Mouse (Mus musculus) stomach, embryonic 15.5 days (tissue): Measurements from ENCODE around the gene Tm2d1. TPM values are rescaled to one million over a fixed set of nuclear protein-coding genes. Genes with fewer than 3 reads are reported as not detected.
"Not testable (repeated sequence)": the region's sequence is repeated elsewhere in the genome, so short reads cannot be mapped to it uniquely, and the experiment has no call there.

ENCODE experiments used
- ATAC-seq: fragments of 200-750 bp; cut with Nextera tagmentation; 2 replicates; pipeline ENCODE4 v1.8.0; 2017; ENCODE audit warnings: low read depth, moderate number of reproducible peaks, moderate TSS enrichment; ENCODE audit not compliant: insufficient read depth, low FRiP score
- H3K27ac ChIP-seq: fragments of 300-500 bp; sonication (generic); 2 replicates; pipeline ENCODE4 v1.5.1; 2015; ENCODE audit warnings: mild to moderate bottlenecking, inconsistent platforms
- H3K27me3 ChIP-seq: fragments of 300-500 bp; sonication (generic); replicated peaks from 2 replicates; pipeline ENCODE4 v1.6.1; 2015; ENCODE audit warnings: inconsistent platforms
- H3K36me3 ChIP-seq: fragments of 300-500 bp; sonication (generic); 2 replicates; pipeline ENCODE4 v1.6.1; 2015; ENCODE audit warnings: inconsistent platforms
- H3K4me1 ChIP-seq: fragments of 300-500 bp; sonication (generic); 2 replicates; pipeline ENCODE4 v1.6.1; 2015; ENCODE audit warnings: inconsistent platforms
- H3K4me2 ChIP-seq: fragments of 300-500 bp; sonication (generic); 2 replicates; pipeline ENCODE4 v1.6.1; 2015; ENCODE audit warnings: mild to moderate bottlenecking, inconsistent platforms
- H3K4me3 ChIP-seq: fragments of 300-500 bp; sonication (generic); replicated peaks from 2 replicates; pipeline ENCODE4 v1.5.1; 2015; ENCODE audit warnings: inconsistent platforms
- H3K9ac ChIP-seq: fragments of 300-500 bp; sonication (generic); 2 replicates; pipeline ENCODE4 v1.6.1; 2015; ENCODE audit warnings: inconsistent platforms
- H3K9me3 ChIP-seq: fragments of 300-500 bp; sonication (generic); 2 replicates; pipeline ENCODE4 v1.6.1; 2016; ENCODE audit warnings: inconsistent platforms
- WGBS: fragments of 180-500 bp; shearing (Covaris S2); methylation state at CpG from one replicate; pipeline ENCODE4 v1.1.7; 2015; 5-methylcytosine and 5-hydroxymethylcytosine counted together
- polyA plus RNA-seq: library from polyadenylated mRNA; unstranded; fragments of >200 nt; fragmentation: Nextera tagmentation; extraction: Ambion mirVana; gene quantifications from 2 replicates; pipeline ENCODE4 v1.2.1, GENCODE M21; 2015

The Tm2d1 gene
- polyA plus RNA-seq = 87.8 and 102 TPM in 2 replicates

- under 1% methylated on average over 44 of the region's 46 CpGs for WGBS
- no peaks in the 10 kb centered on the region for H3K9me3 ChIP-seq
- peak within 1 kb of the TSS; percentile 93 for H3K9ac ChIP-seq
- peak within 1 kb of the TSS; percentile 74 for H3K27ac ChIP-seq
- ATAC-seq = peak; percentile 92
- H3K4me3 ChIP-seq = peak within 1 kb of the TSS; percentile 96
- no peaks in the 10 kb centered on the region for H3K27me3 ChIP-seq
- H3K36me3 ChIP-seq = no peaks in the 10 kb centered on the region
- peak within 1 kb of the TSS; percentile 51 for H3K4me2 ChIP-seq
- no peaks in the 10 kb centered on the region for H3K4me1 ChIP-seq
Observed at GRCm38 (mm10) chr4:98382716-98383424, at the start of gene Tm2d1. Gene Tm2d1 (minus strand): TSS chr4:98383306.

DNA sequence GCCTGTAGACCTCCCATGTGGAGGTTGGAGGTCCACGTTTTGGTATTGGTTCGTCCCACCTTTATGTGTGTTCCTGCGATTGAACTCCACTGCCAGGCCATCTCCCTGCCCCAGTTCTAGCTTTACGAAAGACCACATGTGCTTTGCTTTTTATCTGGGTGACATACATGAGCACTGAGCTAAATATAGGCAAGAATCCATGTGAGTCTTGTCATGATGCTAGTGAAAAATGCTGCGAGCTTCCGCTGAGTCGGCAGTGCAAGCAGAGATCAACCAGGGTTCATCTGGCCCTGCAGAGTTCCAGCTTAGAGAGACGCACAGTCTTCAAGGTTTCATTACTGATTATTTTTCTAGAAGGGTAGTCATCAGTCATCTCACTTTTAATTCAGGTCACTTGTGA lies 45.3 kb upstream of the Tm2d1 start:
- no peak overlapping the region for H3K4me3 ChIP-seq
- no peak overlapping the region for H3K27ac ChIP-seq
- no peaks in the 10 kb centered on the region for H3K4me1 ChIP-seq
- H3K9me3 ChIP-seq = no peaks in the 10 kb centered on the region
- ATAC-seq = no peak; the same call in 1 of the 2 replicates
- no peak overlapping the region for H3K9ac ChIP-seq
- H3K4me2 ChIP-seq = no peak overlapping the region
- no peaks in the 10 kb centered on the region for H3K27me3 ChIP-seq
- WGBS = 56% methylated on average over 8 of the region's 8 CpGs
- H3K36me3 ChIP-seq = 0 out of 2 replicates have a peak, but pooled peaks cover 10% of the 10 kb centered on the region

GRCm38 (mm10) chr4:98415150-98415549 lies 32.0 kb upstream of the Tm2d1 start:
- not testable (repeated sequence) for H3K4me3 ChIP-seq, H3K36me3 ChIP-seq, H3K27ac ChIP-seq, H3K9me3 ChIP-seq, H3K4me1 ChIP-seq, H3K27me3 ChIP-seq, ATAC-seq, H3K9ac ChIP-seq, H3K4me2 ChIP-seq
- WGBS = 93% methylated on average over 8 of the region's 8 CpGs

DNA sequence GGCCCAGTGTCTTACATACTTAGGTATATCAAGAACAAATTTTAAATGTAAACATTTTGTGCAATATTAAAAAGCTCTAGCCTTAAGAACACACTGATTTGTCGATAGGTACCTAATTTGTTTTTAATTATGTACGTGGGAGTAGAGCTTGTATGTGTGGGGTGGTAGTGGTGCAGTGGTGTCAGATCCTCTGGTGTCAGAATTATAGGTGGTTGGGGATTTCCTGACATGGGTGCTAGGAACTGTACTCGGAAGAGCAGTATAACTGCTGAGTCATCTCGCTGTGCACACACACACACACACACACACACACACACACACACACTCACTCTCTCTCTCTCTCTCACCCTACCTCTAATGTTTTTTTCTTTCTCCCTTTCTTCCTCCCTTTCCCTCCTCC lies 25.3 kb upstream of the Tm2d1 start:
- no peaks in the 10 kb centered on the region for H3K4me1 ChIP-seq
- no peak overlapping the region for H3K4me2 ChIP-seq
- 87% methylated on average over 4 of the region's 4 CpGs for WGBS
- H3K4me3 ChIP-seq = no peak overlapping the region
- no peak for ATAC-seq
- H3K9ac ChIP-seq = no peak overlapping the region
- H3K27me3 ChIP-seq = no peaks in the 10 kb centered on the region
- H3K27ac ChIP-seq = no peak overlapping the region
- peaks cover 4% of the 10 kb centered on the region; the same call in 1 of the 2 replicates for H3K36me3 ChIP-seq
- H3K9me3 ChIP-seq = no peaks in the 10 kb centered on the region

GRCm38 (mm10) chr4:98404412-98404811 lies 21.3 kb upstream of the Tm2d1 start:
- Histone ChIP-seq H3K36me3 (no peaks in the 10 kb centered on the region), H3K27me3 (no peaks in the 10 kb centered on the region), H3K4me2 (no peak overlapping the region), H3K4me1 (no peaks in the 10 kb centered on the region), H3K9ac (no peak overlapping the region), H3K27ac (no peak overlapping the region), H3K9me3 (no peaks in the 10 kb centered on the region), H3K4me3 (no peak overlapping the region)
- no peak for ATAC-seq
- WGBS = 89% methylated on average over 6 of the region's 6 CpGs

DNA sequence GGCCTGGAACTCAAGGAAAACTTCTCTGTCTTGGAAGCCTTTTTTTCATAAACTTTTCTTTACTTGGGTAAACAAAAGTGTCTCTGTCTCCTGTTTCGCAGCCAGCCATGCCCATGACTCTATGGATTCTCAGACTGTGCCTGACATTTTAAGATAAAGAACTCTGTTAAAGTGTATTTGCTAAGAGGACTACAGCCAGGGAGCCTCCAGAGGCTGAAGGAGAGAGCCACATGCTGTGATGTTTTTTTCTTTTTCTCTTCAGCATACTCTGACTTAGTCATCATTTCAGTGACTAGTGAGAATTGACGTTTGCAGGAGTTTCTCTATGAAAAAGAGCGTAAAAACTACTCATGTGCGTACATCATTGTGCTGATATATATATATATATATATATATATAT lies 20.4 kb upstream of the Tm2d1 start:
- 58% methylated on average over 4 of the region's 4 CpGs for WGBS
- no peak overlapping the region for H3K4me2 ChIP-seq
- H3K4me1 ChIP-seq = no peaks in the 10 kb centered on the region
- ATAC-seq = no peak
- no peak overlapping the region for H3K4me3 ChIP-seq
- no peaks in the 10 kb centered on the region for H3K27me3 ChIP-seq
- no peaks in the 10 kb centered on the region for H3K36me3 ChIP-seq
- H3K27ac ChIP-seq = no peak overlapping the region
- no peaks in the 10 kb centered on the region for H3K9me3 ChIP-seq
- H3K9ac ChIP-seq = no peak overlapping the region

DNA sequence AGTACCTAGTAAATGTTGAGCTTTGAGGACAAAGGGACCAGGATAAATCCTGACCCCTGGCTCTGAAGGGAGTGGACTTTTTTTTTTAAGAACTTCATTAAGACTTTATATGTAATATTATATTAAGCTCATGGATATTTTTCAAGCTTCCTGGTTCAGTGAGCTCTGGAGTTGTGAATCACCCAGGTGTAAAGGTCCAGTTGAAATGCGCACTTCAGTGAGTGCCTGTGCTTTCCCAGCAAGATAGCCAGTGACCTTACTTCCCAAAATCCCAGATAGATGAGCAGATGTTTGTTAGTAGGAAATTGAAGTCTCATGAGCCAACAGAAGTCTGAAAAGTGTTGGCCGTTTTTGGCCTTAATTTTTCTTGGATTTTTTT lies 18.5 kb upstream of the Tm2d1 start:
- 0 out of 2 replicates have a peak, but pooled peaks cover under 1% of the 10 kb centered on the region for H3K4me1 ChIP-seq
- WGBS = 59% methylated on average over 2 of the region's 2 CpGs
- H3K4me2 ChIP-seq = no peak overlapping the region
- H3K4me3 ChIP-seq = no peak overlapping the region
- H3K27me3 ChIP-seq = no peaks in the 10 kb centered on the region
- no peak for ATAC-seq
- H3K27ac ChIP-seq = 0 out of 2 replicates have a peak overlapping the region, but pooled peaks have one; percentile 1
- H3K9ac ChIP-seq = no peak overlapping the region
- no peaks in the 10 kb centered on the region for H3K36me3 ChIP-seq
- H3K9me3 ChIP-seq = no peaks in the 10 kb centered on the region

DNA sequence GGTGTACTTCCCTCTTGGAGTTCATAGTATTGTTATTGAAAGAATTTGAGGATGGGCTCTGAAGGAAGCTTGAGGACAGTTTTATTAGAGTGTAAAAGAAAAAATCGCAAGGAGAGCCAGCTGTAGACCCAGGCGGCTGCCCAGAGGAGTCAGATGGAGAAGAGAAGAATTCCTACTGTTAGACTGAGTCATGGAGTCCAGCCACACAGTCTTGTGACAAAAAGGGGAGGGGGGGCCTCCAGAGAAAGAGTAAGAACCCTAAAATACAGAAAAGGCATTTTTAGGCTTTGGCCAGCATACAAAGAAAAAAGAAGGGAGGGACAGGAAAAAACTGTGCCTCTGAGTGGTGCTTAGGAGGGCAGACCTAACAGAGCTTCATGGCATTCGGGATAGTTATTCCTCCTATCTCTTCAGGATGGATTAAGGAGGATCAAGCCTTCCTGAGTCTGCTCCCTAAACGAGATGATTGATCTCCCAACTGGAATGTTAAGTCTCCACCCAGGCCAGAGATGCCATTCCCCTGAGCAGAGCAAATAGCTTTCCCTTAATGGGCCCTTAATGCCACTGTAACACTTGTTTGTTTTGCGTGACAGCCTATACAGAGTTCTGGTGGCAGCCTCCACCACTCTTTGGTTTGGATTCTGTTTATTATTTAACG lies 17.9 kb upstream of the Tm2d1 start:
- Histone ChIP-seq H3K9ac (no peak overlapping the region), H3K27ac (peak overlapping the region; percentile 33; the same call in 1 of the 2 replicates), H3K4me1 (0 out of 2 replicates have a peak, but pooled peaks cover 3% of the 10 kb centered on the region), H3K4me3 (no peak overlapping the region), H3K36me3 (no peaks in the 10 kb centered on the region), H3K4me2 (no peak overlapping the region), H3K9me3 (no peaks in the 10 kb centered on the region), H3K27me3 (no peaks in the 10 kb centered on the region)
- 27% methylated on average over 6 of the region's 6 CpGs for WGBS
- ATAC-seq = peak; percentile 56; the same call in 1 of the 2 replicates

GRCm38 (mm10) chr4:98395690-98396437 lies 12.8 kb upstream of the Tm2d1 start, which contains the start of gene Patj:
Gene Patj (plus strand): TSS chr4:98395785.
- Histone ChIP-seq H3K27ac (peak within 1 kb of the TSS; percentile 77), H3K9ac (peak within 1 kb of the TSS; percentile 93), H3K27me3 (no peaks in the 10 kb centered on the region), H3K4me2 (peak within 1 kb of the TSS; percentile 69), H3K4me3 (peak within 1 kb of the TSS; percentile 84), H3K4me1 (peaks cover 3% of the 10 kb centered on the region; the same call in 1 of the 2 replicates), H3K9me3 (no peaks in the 10 kb centered on the region), H3K36me3 (no peaks in the 10 kb centered on the region)
- under 1% methylated on average over 73 of the region's 73 CpGs for WGBS
- peak; percentile 84 for ATAC-seq

GRCm38 (mm10) chr4:98395346-98395689 lies 12.2 kb upstream of the Tm2d1 start:
- Histone ChIP-seq H3K4me3 (peak overlapping the region; percentile 84), H3K27ac (peak overlapping the region; percentile 77), H3K9ac (peak overlapping the region; percentile 93), H3K36me3 (no peaks in the 10 kb centered on the region), H3K27me3 (no peaks in the 10 kb centered on the region), H3K4me1 (peaks cover 3% of the 10 kb centered on the region; the same call in 1 of the 2 replicates), H3K9me3 (no peaks in the 10 kb centered on the region), H3K4me2 (peak overlapping the region; percentile 69)
- ATAC-seq = no peak
- WGBS = 3% methylated on average over 7 of the region's 7 CpGs

DNA sequence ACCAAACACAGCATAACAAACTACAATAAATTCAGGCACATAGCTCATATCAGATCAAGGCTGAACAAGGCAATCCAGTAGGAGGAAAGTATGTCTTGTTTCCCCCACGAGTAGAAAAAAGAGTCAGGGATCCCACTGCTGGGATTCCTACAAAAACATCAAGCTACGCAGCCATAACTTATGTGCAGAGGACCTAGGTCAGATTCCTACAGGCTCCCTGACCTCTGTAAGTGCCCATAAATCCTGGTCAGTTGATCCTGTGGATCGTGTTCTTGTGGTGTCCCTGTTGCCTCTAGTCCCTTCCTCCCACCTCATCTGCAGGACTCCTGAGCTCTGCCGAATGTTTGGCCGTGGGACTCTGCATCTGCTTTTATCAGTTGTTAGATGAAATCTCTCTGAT lies 1.9 kb upstream of the Tm2d1 start:
- no peak overlapping the region for H3K27ac ChIP-seq
- H3K36me3 ChIP-seq = no peaks in the 10 kb centered on the region
- no peaks in the 10 kb centered on the region for H3K27me3 ChIP-seq
- H3K4me2 ChIP-seq = no peak overlapping the region
- WGBS = 35% methylated on average over 5 of the region's 5 CpGs
- no peak overlapping the region for H3K9ac ChIP-seq
- no peak overlapping the region for H3K4me3 ChIP-seq
- no peaks in the 10 kb centered on the region for H3K4me1 ChIP-seq
- no peak for ATAC-seq
- H3K9me3 ChIP-seq = no peaks in the 10 kb centered on the region

DNA sequence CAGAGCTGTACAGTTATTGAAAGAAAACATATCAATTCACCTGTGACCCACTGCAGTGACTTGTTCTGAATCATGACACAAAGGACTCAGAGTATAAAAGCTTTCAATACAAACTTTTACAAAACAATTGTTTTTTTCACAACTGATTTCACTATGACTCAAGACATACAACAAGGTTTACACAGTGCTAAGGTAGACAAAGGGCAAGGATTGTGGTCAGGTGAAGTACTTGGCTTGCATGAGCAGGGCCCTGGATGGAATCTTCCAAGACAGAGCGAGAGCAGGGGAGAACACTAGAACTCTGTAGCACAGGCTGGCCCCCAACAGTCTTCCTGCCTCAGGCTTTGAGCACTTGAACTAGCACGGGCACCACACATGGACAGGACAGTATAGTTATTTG lies 6.2 kb downstream of the Tm2d1 start:
- 92% methylated on average over 2 of the region's 2 CpGs for WGBS
- ATAC-seq = no peak
- H3K27me3 ChIP-seq = no peaks in the 10 kb centered on the region

More for the DNA sequence above, 6.2 kb downstream of the Tm2d1 start:
- H3K36me3 ChIP-seq = no peaks in the 10 kb centered on the region; the same call in 1 of the 2 replicates
- no peak overlapping the region for H3K27ac ChIP-seq
- H3K4me1 ChIP-seq = no peaks in the 10 kb centered on the region
- no peak overlapping the region for H3K4me3 ChIP-seq
- no peak overlapping the region for H3K9ac ChIP-seq
- H3K9me3 ChIP-seq = no peaks in the 10 kb centered on the region
- no peak overlapping the region for H3K4me2 ChIP-seq
